Mouse (Mus musculus) lung, postnatal 36 days (tissue): ENCODE data around the gene Rlf.
A peak's percentile ranks its signal among the peaks of the same experiment; 100 is the strongest.
"Not testable (repeated sequence)": the region's sequence is repeated elsewhere in the genome, so short reads cannot be mapped to it uniquely, and the experiment has no call there.

Source experiments
- DNase-seq: peaks from one replicate; pipeline ENCODE4 v3.0.0; 2022; ENCODE audit warnings: mixed read lengths

The Rlf gene

GRCm38 (mm10) chr4:121214793-121215304 lies at the start of gene Rlf:
TSS of gene Rlf (minus strand) at chr4:121215084.
- DNase-seq: peak; percentile 99

- no peak for DNase-seq
These were observed 26.7 kb upstream of the Rlf start for GRCm38 (mm10) chr4:121241612-121242000.

GRCm38 (mm10) chr4:121240637-121241611 lies 26.0 kb upstream of the Rlf start:
- DNase-seq: peak; percentile 17

- no peak for DNase-seq
These were observed 25.0 kb upstream of the Rlf start for GRCm38 (mm10) chr4:121239878-121240277.

GRCm38 (mm10) chr4:121231772-121232414 lies 17.0 kb upstream of the Rlf start:
- peak; percentile 66 for DNase-seq

GRCm38 (mm10) chr4:121230943-121231614 lies 16.2 kb upstream of the Rlf start:
- DNase-seq: no peak

- no peak for DNase-seq
These were observed 12.2 kb upstream of the Rlf start for GRCm38 (mm10) chr4:121227072-121227471.

GRCm38 (mm10) chr4:121225177-121225576 lies 10.3 kb upstream of the Rlf start:
- DNase-seq: no peak

GRCm38 (mm10) chr4:121223136-121223535 lies 8.3 kb upstream of the Rlf start:
- DNase-seq: no peak

GRCm38 (mm10) chr4:121216216-121216615 lies 1.3 kb upstream of the Rlf start:
- no peak for DNase-seq

- no peak for DNase-seq
These were observed 605 bp upstream of the Rlf start for GRCm38 (mm10) chr4:121215489-121215888.

GRCm38 (mm10) chr4:121213936-121214792 lies 720 bp downstream of the Rlf start:
- DNase-seq: peak; percentile 54

GRCm38 (mm10) chr4:121208911-121209310 lies 6.0 kb downstream of the Rlf start:
- no peak for DNase-seq

GRCm38 (mm10) chr4:121197856-121198255 lies 17.0 kb downstream of the Rlf start:
- peak; percentile 12 for DNase-seq

GRCm38 (mm10) chr4:121196995-121197394 lies 17.9 kb downstream of the Rlf start:
- DNase-seq: peak; percentile 64

- DNase-seq: peak; percentile 71
These were observed 18.7 kb downstream of the Rlf start for GRCm38 (mm10) chr4:121196205-121196604.

- no peak for DNase-seq
These were observed 20.1 kb downstream of the Rlf start for GRCm38 (mm10) chr4:121194736-121195135.

- no peak for DNase-seq
These were observed 22.6 kb downstream of the Rlf start for GRCm38 (mm10) chr4:121192306-121192705.

- DNase-seq: no peak
These were observed 25.5 kb downstream of the Rlf start for GRCm38 (mm10) chr4:121189341-121189740.

- no peak for DNase-seq
These were observed 35.2 kb downstream of the Rlf start for GRCm38 (mm10) chr4:121179669-121180068.

GRCm38 (mm10) chr4:121167656-121168055 lies 47.2 kb downstream of the Rlf start:
- DNase-seq: peak; percentile 2

GRCm38 (mm10) chr4:121166697-121167096 lies 48.2 kb downstream of the Rlf start:
- not testable (repeated sequence) for DNase-seq
